Mouse (Mus musculus): ENCODE results near the gene B4galt5.

GRCm38 (mm10) chr2:167354046-167354445, 5.1 kb upstream of the B4galt5 start:
- TF ChIP-seq UBTF (IDR thresholded peaks at IDR 0.05; ENCODE audit: low read depth, low read length) (no peak), POLR2AphosphoS2 (IDR thresholded peaks at IDR 0.05; ENCODE audit: low read depth, low read length) (no peak), CHD1 (IDR thresholded peaks at IDR 0.05; ENCODE audit: low read depth, low read length) (no peak)
